Mouse (Mus musculus) intestine, postnatal 0 days (tissue): ENCODE results near the gene Surf4. TPM values are rescaled to one million over a fixed set of nuclear protein-coding genes. Genes with fewer than 3 reads are reported as not detected.

Experiments
- ATAC-seq: fragments of 200-750 bp; cut with Nextera tagmentation; 2 replicates; pipeline ENCODE4 v1.8.0; 2017; ENCODE audit warnings: mild to moderate bottlenecking, moderate TSS enrichment, moderate library complexity
- H3K27ac ChIP-seq: fragments of 300-500 bp; sonication (generic); 2 replicates; pipeline ENCODE4 v1.5.1; 2014; ENCODE audit warnings: mild to moderate bottlenecking, low read depth, low read length, moderate library complexity
- H3K27me3 ChIP-seq: fragments of 300-500 bp; sonication (generic); replicated peaks from 2 replicates; pipeline ENCODE4 v1.6.1; 2014; ENCODE audit warnings: low read length, mixed read lengths; ENCODE audit not compliant: control insufficient read depth, insufficient read depth
- H3K36me3 ChIP-seq: fragments of 300-500 bp; sonication (generic); 2 replicates; pipeline ENCODE4 v1.6.1; 2014; ENCODE audit warnings: mild to moderate bottlenecking, moderate library complexity; ENCODE audit not compliant: control insufficient read depth, insufficient read depth
- H3K4me1 ChIP-seq: fragments of 300-500 bp; sonication (generic); replicated peaks from 2 replicates; pipeline ENCODE4 v1.6.1; 2014; ENCODE audit warnings: antibody characterized with exemption, low read length, mixed read lengths; ENCODE audit not compliant: control insufficient read depth, insufficient read depth
- H3K4me2 ChIP-seq: fragments of 300-500 bp; sonication (generic); replicated peaks from 2 replicates; pipeline ENCODE4 v1.6.1; 2014; ENCODE audit warnings: low read depth, mild to moderate bottlenecking, moderate library complexity
- H3K4me3 ChIP-seq: fragments of 300-500 bp; sonication (generic); 2 replicates; pipeline ENCODE4 v1.5.1; 2014; ENCODE audit warnings: low read depth, low read length
- H3K9ac ChIP-seq: fragments of 300-500 bp; sonication (generic); 2 replicates; pipeline ENCODE4 v1.6.1; 2014; ENCODE audit warnings: mild to moderate bottlenecking, low read depth, low read length
- H3K9me3 ChIP-seq: fragments of 300-500 bp; sonication (generic); 2 replicates; pipeline ENCODE4 v1.6.1; 2016; ENCODE audit warnings: mixed run types; ENCODE audit not compliant: control insufficient read depth
- CTCF ChIP-seq: sonication (generic); IDR thresholded peaks from 2 replicates; pipeline ENCODE4 v1.5.1; 2016; ENCODE audit warnings: low read depth, mild to moderate bottlenecking, control low read depth, antibody characterized with exemption, moderate library complexity
- WGBS: fragments of 180-500 bp; shearing (Covaris S2); extraction: QIAGEN DNeasy Blood & Tissue Kit; methylation state at CpG from one replicate; pipeline ENCODE4 v1.1.7; 2014; 5-methylcytosine and 5-hydroxymethylcytosine counted together
- polyA plus RNA-seq: library from polyadenylated mRNA; unstranded; fragments of >200 nt; fragmentation: Nextera tagmentation; extraction: Ambion mirVana; gene quantifications from 2 replicates; pipeline ENCODE4 v1.2.1, GENCODE M21; 2015

Gene Surf4
- 379 TPM in 2 replicates for polyA plus RNA-seq

DNA sequence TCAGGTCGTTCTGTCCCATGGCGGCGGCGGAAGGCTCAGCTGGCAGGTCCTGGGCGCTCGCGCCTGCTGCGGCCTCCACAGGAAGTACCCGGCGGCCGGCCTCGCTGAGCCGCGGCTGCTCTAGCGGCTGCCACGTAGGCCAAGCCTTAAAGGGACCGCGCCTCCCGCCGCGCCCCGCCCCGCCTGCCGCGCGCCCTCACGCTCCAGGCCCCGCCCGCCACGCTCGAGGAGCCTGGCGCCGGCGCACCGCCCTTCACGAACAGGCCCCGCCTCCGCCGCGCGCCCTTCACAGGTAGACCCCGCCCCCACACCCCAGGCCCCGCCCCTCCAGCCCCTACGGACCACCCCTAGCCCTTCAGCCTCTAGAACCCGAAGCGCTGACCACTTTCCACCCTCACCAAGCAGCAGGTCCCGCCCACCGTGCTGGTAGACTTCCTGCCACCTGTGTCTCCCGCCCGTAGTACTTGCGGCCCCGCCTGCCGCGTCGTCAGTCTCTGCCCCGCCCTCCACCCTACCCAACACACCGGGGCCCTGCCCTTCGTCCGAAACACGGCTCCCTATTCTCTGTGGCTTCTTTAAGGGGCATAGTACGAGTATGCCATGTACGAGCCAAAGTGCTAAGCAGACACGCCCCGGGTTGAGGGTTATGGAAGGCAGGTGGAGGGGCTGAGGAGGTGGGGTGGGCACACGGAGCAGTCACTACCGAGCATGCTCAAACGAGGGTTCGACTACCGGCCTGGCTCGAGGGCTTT, at the start of gene Surf4, which contains the start of gene Stkld1:
Gene Surf4 (minus strand): TSS at position 625 of the 752 bp plus-strand sequence.
Gene Stkld1 (plus strand): TSS at position 744 of the 752 bp plus-strand sequence.
- peaks cover 6% of the 10 kb centered on the region; the same call in 1 of the 2 replicates for H3K4me1 ChIP-seq
- 0% methylated on average over 54 of the region's 70 CpGs for WGBS
- H3K9me3 ChIP-seq, result no peaks in the 10 kb centered on the region
- no peaks in the 10 kb centered on the region for H3K27me3 ChIP-seq
- peak within 1 kb of the TSS; percentile 100 for H3K9ac ChIP-seq
- peak within 1 kb of the TSS; percentile 100 for H3K27ac ChIP-seq
- peaks cover 8% of the 10 kb centered on the region; the same call in 1 of the 2 replicates for H3K36me3 ChIP-seq
- ATAC-seq, result peak; percentile 95
- TF ChIP-seq CTCF, result 0 out of 2 replicates have a peak, but pooled peaks have one; percentile 7
- peak within 1 kb of the TSS; percentile 94 for H3K4me3 ChIP-seq
- H3K4me2 ChIP-seq, result peak within 1 kb of the TSS; percentile 82

DNA sequence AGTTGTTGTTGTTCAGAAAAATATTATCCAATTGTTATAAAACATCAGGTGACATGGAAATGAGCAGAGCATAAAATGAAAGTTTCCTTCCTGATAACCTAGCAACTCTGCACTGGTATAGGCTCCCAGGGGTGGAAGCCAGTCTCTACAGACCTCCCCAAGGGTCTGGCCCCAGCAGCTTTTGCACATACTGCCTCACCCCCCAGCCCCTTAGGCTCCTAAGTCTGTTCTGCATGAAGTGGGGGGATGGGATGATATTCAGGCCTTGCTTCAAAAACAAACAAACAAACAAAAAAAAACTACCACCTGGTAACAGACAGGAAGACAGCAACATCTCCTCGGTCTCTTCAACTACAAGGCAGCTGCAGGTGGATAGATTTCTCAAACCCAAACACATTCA, 46.6 kb upstream of the Surf4 start:
- ATAC-seq, result no peak
- no peak for TF ChIP-seq CTCF
- WGBS, result 64% methylated on average over 1 of the region's 1 CpGs

DNA sequence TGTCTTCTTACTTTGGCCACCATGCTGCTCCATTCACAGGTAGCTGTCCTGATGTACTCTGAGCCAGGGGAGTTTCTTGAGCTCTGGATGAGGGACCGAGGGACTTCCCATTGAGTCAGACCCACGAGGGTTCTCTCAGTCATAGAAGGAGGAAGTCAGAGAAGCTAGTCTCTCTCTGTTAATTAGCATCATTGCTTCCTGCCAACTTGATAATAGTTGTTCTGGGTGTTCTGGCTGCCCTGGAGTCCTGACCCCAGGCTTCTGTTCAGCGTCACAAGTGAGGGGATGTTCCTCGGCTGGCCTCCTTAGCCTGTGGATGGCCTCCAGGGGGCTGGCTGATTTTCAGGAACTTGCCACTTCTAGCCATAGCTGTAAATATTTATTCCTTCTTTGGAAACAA, 40.2 kb upstream of the Surf4 start:
- Histone ChIP-seq H3K27ac (peak overlapping the region; percentile 5; the same call in 1 of the 2 replicates), H3K9me3 (no peaks in the 10 kb centered on the region), H3K4me1 (no peaks in the 10 kb centered on the region), H3K9ac (no peak overlapping the region), H3K27me3 (no peaks in the 10 kb centered on the region), H3K4me3 (no peak overlapping the region), H3K4me2 (no peak overlapping the region), H3K36me3 (no peaks in the 10 kb centered on the region)
- 35% methylated on average over 4 of the region's 4 CpGs for WGBS
- no peak for ATAC-seq
- TF ChIP-seq CTCF, result 0 out of 2 replicates have a peak, but pooled peaks have one; percentile 10

More for the DNA sequence above, 46.6 kb upstream of the Surf4 start:
- no peak overlapping the region for H3K27ac ChIP-seq
- H3K4me3 ChIP-seq, result no peak overlapping the region
- no peaks in the 10 kb centered on the region for H3K36me3 ChIP-seq
- no peak overlapping the region for H3K9ac ChIP-seq
- H3K4me2 ChIP-seq, result no peak overlapping the region
- H3K9me3 ChIP-seq, result no peaks in the 10 kb centered on the region
- no peaks in the 10 kb centered on the region for H3K4me1 ChIP-seq
- no peaks in the 10 kb centered on the region for H3K27me3 ChIP-seq

GRCm38 (mm10) chr2:26973116-26973515, 39.4 kb upstream of the Surf4 start, which contains the start of gene Adamts13:
Adamts13 (plus strand) TSS chr2:26973416.
- H3K27ac ChIP-seq, result peak within 1 kb of the TSS; percentile 5; the same call in 1 of the 2 replicates
- ATAC-seq, result no peak
- 47% methylated on average over 3 of the region's 3 CpGs for WGBS

DNA sequence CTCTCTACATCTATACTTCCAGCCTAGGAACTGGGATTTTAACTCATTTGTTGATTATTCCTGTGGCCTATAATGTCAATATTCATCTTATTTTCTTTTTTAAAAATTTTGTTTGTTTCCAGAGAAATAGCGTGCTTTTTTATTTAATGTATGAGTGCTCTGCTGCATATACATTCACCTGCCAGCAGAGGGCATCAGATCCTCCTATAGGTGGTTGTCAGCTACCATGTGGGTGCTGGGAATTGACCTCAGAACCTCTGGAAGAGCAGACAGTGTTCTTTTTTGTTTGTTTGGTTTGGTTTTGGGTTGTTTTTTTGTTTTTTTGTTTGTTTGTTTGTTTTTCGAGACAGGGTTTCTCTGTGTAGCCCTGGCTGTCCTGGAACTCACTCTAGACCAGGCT, 33.5 kb upstream of the Surf4 start:
- peak; percentile 45 for TF ChIP-seq CTCF
- H3K27ac ChIP-seq, result no peak overlapping the region
- no peaks in the 10 kb centered on the region for H3K9me3 ChIP-seq
- no peak overlapping the region for H3K4me3 ChIP-seq
- no peak for ATAC-seq
- no peaks in the 10 kb centered on the region for H3K27me3 ChIP-seq
- 75% methylated on average over 2 of the region's 2 CpGs for WGBS
- H3K4me2 ChIP-seq, result no peak overlapping the region
- 0 out of 2 replicates have a peak, but pooled peaks cover 3% of the 10 kb centered on the region for H3K4me1 ChIP-seq
- H3K36me3 ChIP-seq, result peaks cover under 1% of the 10 kb centered on the region; the same call in 1 of the 2 replicates
- H3K9ac ChIP-seq, result no peak overlapping the region

More at GRCm38 (mm10) chr2:26973116-26973515, 39.4 kb upstream of the Surf4 start, which contains the start of gene Adamts13:
- Histone ChIP-seq H3K36me3 (no peaks in the 10 kb centered on the region), H3K9me3 (no peaks in the 10 kb centered on the region), H3K4me3 (no peak within 1 kb of the TSS), H3K4me2 (no peak within 1 kb of the TSS), H3K9ac (no peak within 1 kb of the TSS), H3K27me3 (no peaks in the 10 kb centered on the region), H3K4me1 (no peaks in the 10 kb centered on the region)
- no peak for TF ChIP-seq CTCF

- peak; percentile 33 for ATAC-seq
- 12% methylated on average over 14 of the region's 14 CpGs for WGBS
Observed at GRCm38 (mm10) chr2:26964724-26965370, 31.1 kb upstream of the Surf4 start.

More at GRCm38 (mm10) chr2:26964724-26965370, 31.1 kb upstream of the Surf4 start:
- H3K27ac ChIP-seq, result peak overlapping the region; percentile 99
- no peak for TF ChIP-seq CTCF
- H3K9me3 ChIP-seq, result no peaks in the 10 kb centered on the region
- H3K4me1 ChIP-seq, result 0 out of 2 replicates have a peak, but pooled peaks cover 3% of the 10 kb centered on the region
- H3K27me3 ChIP-seq, result no peaks in the 10 kb centered on the region
- peaks cover 21% of the 10 kb centered on the region for H3K36me3 ChIP-seq
- peak overlapping the region; percentile 76 for H3K4me3 ChIP-seq
- H3K4me2 ChIP-seq, result peak overlapping the region; percentile 79
- H3K9ac ChIP-seq, result peak overlapping the region; percentile 88
